ENCODE assay signal across 8 mouse cellular contexts in the genomic region with DNA sequence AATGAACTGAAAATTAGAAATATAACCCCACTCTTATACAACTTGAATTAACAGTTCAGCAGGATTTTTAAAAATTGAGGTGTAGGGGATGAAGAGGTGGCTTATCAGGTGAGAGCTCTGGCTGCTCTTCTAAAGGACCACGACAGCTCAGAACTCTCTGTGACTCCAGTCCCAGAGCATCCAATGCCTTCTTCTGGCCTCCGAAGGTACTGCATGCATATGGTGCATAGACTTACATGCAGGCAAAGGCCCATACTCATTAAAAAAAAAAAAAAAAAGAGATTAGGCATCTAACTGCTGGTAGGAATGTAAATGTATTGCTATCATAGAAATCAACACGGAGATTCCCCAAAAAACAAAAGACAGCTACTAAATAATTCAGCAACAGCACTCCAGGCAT.
DNase-seq lines count a peak whose midpoint lies in the region; ATAC-seq lines count a peak whose summit lies in the region.

No protein-coding gene starts in this region.

- H3K9me3 ChIP-seq in midbrain, embryonic 14.5 days (ENCODE audit: control insufficient read depth, low read length): no peaks in the 10 kb centered on the region
- H3K9me3 ChIP-seq in midbrain, embryonic 11.5 days (ENCODE audit: control insufficient read depth, low read length): no peaks in the 10 kb centered on the region
- H3K9me3 ChIP-seq in heart, embryonic 12.5 days (replicated peaks): no peaks in the 10 kb centered on the region

- no peak overlapping the region for H3K9ac ChIP-seq in midbrain, embryonic 14.5 days (replicated peaks; ENCODE audit: low read length)
- H3K9ac ChIP-seq in midbrain, embryonic 11.5 days (ENCODE audit: low read length): no peak overlapping the region
- no peak overlapping the region for H3K9ac ChIP-seq in heart, embryonic 12.5 days

- WGBS in midbrain, embryonic 14.5 days: 38% methylated on average over 3 of the region's 3 CpGs
- WGBS in midbrain, embryonic 11.5 days: 47% methylated on average over 3 of the region's 3 CpGs
- WGBS in heart, embryonic 12.5 days: 38% methylated on average over 3 of the region's 3 CpGs

- H3K27me3 ChIP-seq in midbrain, embryonic 14.5 days (ENCODE audit: control insufficient read depth, insufficient read depth, low read length): no peaks in the 10 kb centered on the region
- H3K27me3 ChIP-seq in midbrain, embryonic 11.5 days (ENCODE audit: control insufficient read depth, insufficient read depth, low read length): no peaks in the 10 kb centered on the region
- H3K27me3 ChIP-seq in heart, embryonic 12.5 days (replicated peaks): 0 out of 2 replicates have a peak, but pooled peaks cover 1% of the 10 kb centered on the region

- H3K4me2 ChIP-seq in midbrain, embryonic 14.5 days (ENCODE audit: low read length): no peak overlapping the region
- H3K4me2 ChIP-seq in midbrain, embryonic 11.5 days: no peak overlapping the region
- no peak overlapping the region for H3K4me2 ChIP-seq in heart, embryonic 12.5 days

- peaks cover 16% of the 10 kb centered on the region; the same call in 1 of the 2 replicates for H3K4me1 ChIP-seq in midbrain, embryonic 14.5 days (ENCODE audit: control insufficient read depth, insufficient read depth, low read length)
- H3K4me1 ChIP-seq in midbrain, embryonic 11.5 days (ENCODE audit: control insufficient read depth, insufficient read depth, low read length): no peaks in the 10 kb centered on the region
- peaks cover 17% of the 10 kb centered on the region for H3K4me1 ChIP-seq in heart, embryonic 12.5 days (replicated peaks)

- DNase-seq in gastrocnemius, adult 18-20 months (ENCODE audit: low spot score): peak; percentile 7
- no peak for DNase-seq in gastrocnemius, postnatal 10 days
- peak; percentile 69 for DNase-seq in midbrain, embryonic 14.5 days
- no peak for DNase-seq in midbrain, embryonic 11.5 days (ENCODE audit: low spot score, missing footprints)
- DNase-seq in induced T-regulatory cell, adult 2 months (ENCODE audit: low read depth): peak; percentile 59
- peak; percentile 73 for DNase-seq in thymus, postnatal 0 days (ENCODE audit: low spot score)
- DNase-seq in urinary bladder, postnatal 10 days (ENCODE audit: low spot score): no peak

- H3K4me3 ChIP-seq in midbrain, embryonic 14.5 days (replicated peaks; ENCODE audit: low read depth, low read length): no peak overlapping the region
- no peak overlapping the region for H3K4me3 ChIP-seq in midbrain, embryonic 11.5 days (ENCODE audit: low read depth, low read length)
- no peak overlapping the region for H3K4me3 ChIP-seq in heart, embryonic 12.5 days

- no peak for ATAC-seq in midbrain, embryonic 14.5 days (ENCODE audit: low FRiP score, low TSS enrichment)
- no peak for ATAC-seq in midbrain, embryonic 11.5 days (ENCODE audit: low FRiP score)
- ATAC-seq in heart, embryonic 12.5 days (ENCODE audit: insufficient number of reproducible peaks, low FRiP score): no peak

- H3K36me3 ChIP-seq in midbrain, embryonic 14.5 days (ENCODE audit: control insufficient read depth, insufficient read depth, low read length): no peaks in the 10 kb centered on the region
- no peaks in the 10 kb centered on the region for H3K36me3 ChIP-seq in midbrain, embryonic 11.5 days (ENCODE audit: control insufficient read depth, insufficient read depth, low read length)
- H3K36me3 ChIP-seq in heart, embryonic 12.5 days: no peaks in the 10 kb centered on the region

- H3K27ac ChIP-seq in midbrain, embryonic 14.5 days (replicated peaks; ENCODE audit: low read depth, low read length): no peak overlapping the region
- no peak overlapping the region for H3K27ac ChIP-seq in midbrain, embryonic 11.5 days (ENCODE audit: low read depth, low read length)
- H3K27ac ChIP-seq in heart, embryonic 12.5 days (ENCODE audit: poor library complexity, severe bottlenecking): no peak overlapping the region

Comparison
In these comparisons a context has a peak if more than half of its experiments do, and no peak if none do; other contexts are left out.
1. DNase-seq: peak in gastrocnemius, adult 18-20 months (single experiment), midbrain, embryonic 14.5 days (single experiment), induced T-regulatory cell, adult 2 months (single experiment) and thymus, postnatal 0 days (single experiment); none in gastrocnemius, postnatal 10 days (single experiment), midbrain, embryonic 11.5 days (single experiment) and urinary bladder, postnatal 10 days (single experiment).